34 mouse cellular contexts compared by ENCODE assay signal in genomic region chr16:94008737-94009136, GRCm38 (mm10). TPM values are rescaled to one million over a fixed set of nuclear protein-coding genes. Genes with fewer than 3 reads are reported as not detected.
DNase-seq lines count a peak whose midpoint lies in the region; ATAC-seq and TF ChIP-seq lines count a peak whose summit lies in the region.
"Had no signal": no experiment of that assay in that cellular context is flagged by ENCODE, and none has a peak within 500 bp of the region (broad histone marks: within the 10 kb centered on the region; RNA-seq: fewer than 3 reads in every experiment).

TSS of gene Cldn14 (minus strand) at chr16:94008837.

- no peak within 1 kb of the TSS for H3K4me3 ChIP-seq in ES-Bruce4 (ENCODE audit: low read depth, low read length)
- H3K4me3 ChIP-seq in cortical plate, adult 2 months (ENCODE audit: insufficient read depth, low read length): peak within 1 kb of the TSS; percentile 6; the same call in 1 of the 2 replicates
- H3K4me3 ChIP-seq: embryonic facial prominence, embryonic 10.5 days; embryonic facial prominence, embryonic 13.5 days; erythroblast, embryonic 14.5 days; forebrain, embryonic 10.5 days; forebrain, embryonic 13.5 days; heart, embryonic 12.5 days; heart, embryonic 15.5 days; hindbrain, embryonic 10.5 days; hindbrain, embryonic 13.5 days; intestine, embryonic 15.5 days had no signal

- no peak for ATAC-seq in CD4-positive, CD25-positive, alpha-beta regulatory T cell, adult 4 months
- ATAC-seq: forebrain, embryonic 13.5 days; forebrain, embryonic 16.5 days; hindbrain, embryonic 16.5 days; intestine, embryonic 15.5 days had no signal

- H3K27ac ChIP-seq in ES-Bruce4 (ENCODE audit: insufficient read depth, low read length): peak within 1 kb of the TSS; percentile 69; the same call in 1 of the 2 replicates
- no peak within 1 kb of the TSS for H3K27ac ChIP-seq in cortical plate, adult 2 months (ENCODE audit: insufficient read depth, low read length)
- H3K27ac ChIP-seq: embryonic facial prominence, embryonic 10.5 days; embryonic facial prominence, embryonic 13.5 days; forebrain, embryonic 10.5 days; forebrain, embryonic 13.5 days; heart, embryonic 15.5 days; hindbrain, embryonic 10.5 days; hindbrain, embryonic 13.5 days; intestine, embryonic 15.5 days had no signal

- H3K9me3 ChIP-seq in ES-Bruce4 (replicated peaks; ENCODE audit: control insufficient read depth, insufficient read depth, low read length, poor library complexity, severe bottlenecking): no peaks in the 10 kb centered on the region
- H3K9me3 ChIP-seq: embryonic facial prominence, embryonic 10.5 days; embryonic facial prominence, embryonic 13.5 days; forebrain, embryonic 10.5 days; forebrain, embryonic 13.5 days; heart, embryonic 12.5 days; heart, embryonic 15.5 days; hindbrain, embryonic 10.5 days; hindbrain, embryonic 13.5 days; intestine, embryonic 15.5 days had no signal

- H3K36me3 ChIP-seq in ES-Bruce4 (ENCODE audit: control insufficient read depth, insufficient read depth, low read length, poor library complexity, severe bottlenecking): no peaks in the 10 kb centered on the region
- H3K36me3 ChIP-seq: embryonic facial prominence, embryonic 10.5 days; embryonic facial prominence, embryonic 13.5 days; forebrain, embryonic 10.5 days; heart, embryonic 12.5 days; heart, embryonic 15.5 days; hindbrain, embryonic 10.5 days; hindbrain, embryonic 13.5 days; intestine, embryonic 15.5 days had no signal

- peak; percentile 1 for DNase-seq in left cerebral cortex, adult 11 months (ENCODE audit: low spot score)
- DNase-seq in left cerebral cortex, postnatal 14 days (ENCODE audit: low spot score in 2 of 2): no peak
- DNase-seq in adrenal gland, postnatal 25 days: no peak
- DNase-seq in urinary bladder, postnatal 36 days (ENCODE audit: low spot score in 2 of 2): no peak
- DNase-seq: adrenal gland, adult 8-10 months; adrenal gland, postnatal 36 days; B cell, adult 2 months; cerebellum, adult 11 months; cerebellum, adult 2 months; cerebellum, adult 9-11 months; cerebellum, postnatal 25 days; embryo, embryonic 11 days; gastrocnemius, postnatal 14 days; heart, adult 18-20 months; heart, postnatal 10 days; heart, postnatal 36 days had no signal

- peak within 1 kb of the TSS; percentile 32; the same call in 1 of the 2 replicates for H3K9ac ChIP-seq in ES-Bruce4 (ENCODE audit: low read depth, poor library complexity, severe bottlenecking)
- H3K9ac ChIP-seq: embryonic facial prominence, embryonic 13.5 days; forebrain, embryonic 13.5 days; heart, embryonic 12.5 days; heart, embryonic 15.5 days; hindbrain, embryonic 13.5 days; intestine, embryonic 15.5 days had no signal

- TF ChIP-seq EP300 in ES-Bruce4 (IDR thresholded peaks at IDR 0.05; ENCODE audit: insufficient read depth, low read depth, low read length): no peak

- no peaks in the 10 kb centered on the region for H3K27me3 ChIP-seq in ES-Bruce4 (ENCODE audit: control insufficient read depth, insufficient read depth, low read length, poor library complexity, severe bottlenecking)
- H3K27me3 ChIP-seq: embryonic facial prominence, embryonic 13.5 days; forebrain, embryonic 13.5 days; hindbrain, embryonic 13.5 days; intestine, embryonic 15.5 days had no signal

- TF ChIP-seq POLR2A in ES-Bruce4 (IDR thresholded peaks at IDR 0.05; ENCODE audit: insufficient read depth, low read length): no peak
- TF ChIP-seq POLR2A in cortical plate, adult 2 months (IDR thresholded peaks at IDR 0.05; ENCODE audit: extremely low read depth, insufficient read depth, low read length): no peak

- H3K4me1 ChIP-seq in ES-Bruce4 (ENCODE audit: control insufficient read depth, insufficient read depth, low read length): peaks cover 6% of the 10 kb centered on the region
- H3K4me1 ChIP-seq in cortical plate, adult 2 months (ENCODE audit: control insufficient read depth, insufficient read depth, low read length): no peaks in the 10 kb centered on the region
- H3K4me1 ChIP-seq: forebrain, embryonic 13.5 days; heart, embryonic 12.5 days; heart, embryonic 15.5 days had no signal

- TF ChIP-seq CTCF in ES-Bruce4 (IDR thresholded peaks at IDR 0.05; ENCODE audit: low read depth, low read length): no peak
- no peak for TF ChIP-seq CTCF in cortical plate, adult 2 months (IDR thresholded peaks at IDR 0.05; ENCODE audit: extremely low read depth, insufficient read depth, low read length)

- intact Hi-C loops in left cerebral cortex, postnatal 14 days (cut with DNase I): no loop called here

RNA-seq across cellular contexts. Expression of gene Cldn14, which starts in this region (rescaled TPM):
- 1 to 10 TPM; 1.1 to 1.9 TPM for total RNA-seq in left cerebral cortex, postnatal 14 days (2021)
- 0.42 TPM in 1 of 2 replicates, not detected in the other for polyA plus RNA-seq in ES-Bruce4 (2011; ENCODE audit: insufficient read depth, insufficient read length, low read depth, missing spikeins)
- polyA plus RNA-seq in cortical plate, adult 2 months (2012; rRNA removed): 3.5 and 4.1 TPM in 2 replicates
- total RNA-seq in adrenal gland, postnatal 25 days (2021): not detected in 2 replicates
- not detected for polyA plus RNA-seq in CD4-positive, CD25-positive, alpha-beta regulatory T cell, adult 4 months (2017; shearing (Covaris generic))
- total RNA-seq: adrenal gland, adult 8-10 months; adrenal gland, postnatal 36 days; common myeloid progenitor, adult 5-6 weeks; gastrocnemius, adult 18-20 months; gastrocnemius, postnatal 14 days; heart, adult 18-20 months; heart, postnatal 10 days; heart, postnatal 36 days; MEL had no signal
- polyA plus RNA-seq: embryonic facial prominence, embryonic 10.5 days; embryonic facial prominence, embryonic 13.5 days; forebrain, embryonic 10.5 days; forebrain, embryonic 13.5 days; forebrain, embryonic 16.5 days; heart, embryonic 12.5 days; heart, embryonic 15.5 days; hindbrain, embryonic 10.5 days; hindbrain, embryonic 13.5 days; hindbrain, embryonic 16.5 days had no signal
